9 mouse cellular contexts compared by ENCODE assay signal in genomic region chr19:12134289-12134688, GRCm38 (mm10). TPM values are rescaled to one million over a fixed set of nuclear protein-coding genes. Genes with fewer than 3 reads are reported as not detected.
DNase-seq lines count a peak whose midpoint lies in the region; ATAC-seq lines count a peak whose summit lies in the region.
"Had no signal": no experiment of that assay in that cellular context is flagged by ENCODE, and none has a peak within 500 bp of the region (broad histone marks: within the 10 kb centered on the region; RNA-seq: fewer than 3 reads in every experiment).

No protein-coding gene starts in this region.

- H3K9ac ChIP-seq in hindbrain, embryonic 11.5 days (ENCODE audit: low read depth, low read length): no peak overlapping the region
- no peak overlapping the region for H3K9ac ChIP-seq in hindbrain, embryonic 13.5 days
- H3K9ac ChIP-seq in hindbrain, embryonic 16.5 days (ENCODE audit: low read depth, low read length): no peak overlapping the region
- H3K9ac ChIP-seq in midbrain, embryonic 14.5 days (replicated peaks; ENCODE audit: low read length): no peak overlapping the region
- H3K9ac ChIP-seq: neural tube, embryonic 12.5 days had no signal

- DNase-seq in hindbrain, embryonic 11.5 days (ENCODE audit: low spot score): peak; percentile 30
- peak; percentile 75 for DNase-seq in 3T3-L1 (ENCODE audit: low read depth, low spot score)
- peak; percentile 29 for DNase-seq in Muller cell, postnatal 12 days (ENCODE audit: inconsistent ontology term)
- peak; percentile 57 for DNase-seq in midbrain, embryonic 14.5 days
- DNase-seq in spleen, adult 12 weeks (ENCODE audit: low spot score): no peak
- DNase-seq in thymus, postnatal 14 days: no peak

- 37% methylated on average over 2 of the region's 2 CpGs for WGBS in hindbrain, embryonic 11.5 days
- WGBS in hindbrain, embryonic 13.5 days: 39% methylated on average over 2 of the region's 2 CpGs
- 31% methylated on average over 2 of the region's 2 CpGs for WGBS in hindbrain, embryonic 16.5 days
- WGBS in midbrain, embryonic 14.5 days: 33% methylated on average over 2 of the region's 2 CpGs

- H3K4me3 ChIP-seq in hindbrain, embryonic 11.5 days (ENCODE audit: low read depth, low read length): no peak overlapping the region
- H3K4me3 ChIP-seq in hindbrain, embryonic 13.5 days: no peak overlapping the region
- no peak overlapping the region for H3K4me3 ChIP-seq in hindbrain, embryonic 16.5 days (ENCODE audit: low read length)
- H3K4me3 ChIP-seq in midbrain, embryonic 14.5 days (replicated peaks; ENCODE audit: low read depth, low read length): no peak overlapping the region
- H3K4me3 ChIP-seq: neural tube, embryonic 12.5 days had no signal

- no peaks in the 10 kb centered on the region for H3K9me3 ChIP-seq in hindbrain, embryonic 11.5 days (ENCODE audit: control insufficient read depth, low read length)
- H3K9me3 ChIP-seq in hindbrain, embryonic 13.5 days: no peaks in the 10 kb centered on the region
- H3K9me3 ChIP-seq in hindbrain, embryonic 16.5 days (ENCODE audit: control insufficient read depth, low read length): no peaks in the 10 kb centered on the region
- H3K9me3 ChIP-seq in midbrain, embryonic 14.5 days (ENCODE audit: control insufficient read depth, low read length): no peaks in the 10 kb centered on the region
- H3K9me3 ChIP-seq: neural tube, embryonic 12.5 days had no signal

- no peak overlapping the region for H3K4me2 ChIP-seq in hindbrain, embryonic 11.5 days (replicated peaks; ENCODE audit: low read depth, low read length)
- H3K4me2 ChIP-seq in hindbrain, embryonic 13.5 days: no peak overlapping the region
- H3K4me2 ChIP-seq in hindbrain, embryonic 16.5 days (ENCODE audit: low read length): no peak overlapping the region
- no peak overlapping the region for H3K4me2 ChIP-seq in midbrain, embryonic 14.5 days (ENCODE audit: low read length)
- H3K4me2 ChIP-seq: neural tube, embryonic 12.5 days had no signal

- H3K27ac ChIP-seq in hindbrain, embryonic 11.5 days (ENCODE audit: low read depth, low read length): no peak overlapping the region
- no peak overlapping the region for H3K27ac ChIP-seq in hindbrain, embryonic 13.5 days
- no peak overlapping the region for H3K27ac ChIP-seq in hindbrain, embryonic 16.5 days (ENCODE audit: low read depth, low read length)
- no peak overlapping the region for H3K27ac ChIP-seq in midbrain, embryonic 14.5 days (replicated peaks; ENCODE audit: low read depth, low read length)
- H3K27ac ChIP-seq: neural tube, embryonic 12.5 days had no signal

- H3K4me1 ChIP-seq in hindbrain, embryonic 11.5 days (replicated peaks; ENCODE audit: control insufficient read depth, insufficient read depth, low read length): no peaks in the 10 kb centered on the region
- no peaks in the 10 kb centered on the region for H3K4me1 ChIP-seq in hindbrain, embryonic 13.5 days (replicated peaks)
- H3K4me1 ChIP-seq in hindbrain, embryonic 16.5 days (ENCODE audit: control insufficient read depth, insufficient read depth, low read depth, low read length): no peaks in the 10 kb centered on the region
- H3K4me1 ChIP-seq in midbrain, embryonic 14.5 days (ENCODE audit: control insufficient read depth, insufficient read depth, low read length): no peaks in the 10 kb centered on the region
- H3K4me1 ChIP-seq: neural tube, embryonic 12.5 days had no signal

- no peaks in the 10 kb centered on the region for H3K27me3 ChIP-seq in hindbrain, embryonic 11.5 days (ENCODE audit: control insufficient read depth, insufficient read depth, low read length)
- no peaks in the 10 kb centered on the region for H3K27me3 ChIP-seq in hindbrain, embryonic 13.5 days
- no peaks in the 10 kb centered on the region for H3K27me3 ChIP-seq in hindbrain, embryonic 16.5 days (replicated peaks; ENCODE audit: control insufficient read depth, insufficient read depth, low read length)
- no peaks in the 10 kb centered on the region for H3K27me3 ChIP-seq in midbrain, embryonic 14.5 days (ENCODE audit: control insufficient read depth, insufficient read depth, low read length)
- H3K27me3 ChIP-seq: neural tube, embryonic 12.5 days had no signal

- no peaks in the 10 kb centered on the region for H3K36me3 ChIP-seq in hindbrain, embryonic 11.5 days (ENCODE audit: control insufficient read depth, insufficient read depth, low read length)
- H3K36me3 ChIP-seq in hindbrain, embryonic 13.5 days: no peaks in the 10 kb centered on the region
- no peaks in the 10 kb centered on the region for H3K36me3 ChIP-seq in hindbrain, embryonic 16.5 days (ENCODE audit: control insufficient read depth, insufficient read depth, low read length)
- H3K36me3 ChIP-seq in midbrain, embryonic 14.5 days (ENCODE audit: control insufficient read depth, insufficient read depth, low read length): no peaks in the 10 kb centered on the region
- H3K36me3 ChIP-seq: neural tube, embryonic 12.5 days had no signal

- ATAC-seq in hindbrain, embryonic 11.5 days (ENCODE audit: low FRiP score): peak; percentile 74; the same call in 1 of the 2 replicates
- ATAC-seq in hindbrain, embryonic 13.5 days (ENCODE audit: low FRiP score): no peak
- 0 out of 2 replicates have a peak, but pooled peaks have one; percentile 20 for ATAC-seq in hindbrain, embryonic 16.5 days
- no peak for ATAC-seq in midbrain, embryonic 14.5 days (ENCODE audit: low FRiP score, low TSS enrichment)

RNA-seq across cellular contexts. Expression of gene Olfr76, which starts 11.3 kb away (rescaled TPM):
- not detected in 2 replicates for polyA plus RNA-seq in hindbrain, embryonic 11.5 days (2014; fragmentation: Nextera tagmentation; extraction: Ambion mirVana)
- not detected in 2 replicates for polyA plus RNA-seq in hindbrain, embryonic 13.5 days (2015; fragmentation: Nextera tagmentation; extraction: Ambion mirVana)
- polyA plus RNA-seq in hindbrain, embryonic 16.5 days (2015; fragmentation: Nextera tagmentation; extraction: Ambion mirVana): not detected in 2 replicates
- polyA plus RNA-seq in midbrain, embryonic 14.5 days (2014; fragmentation: Nextera tagmentation; extraction: Ambion mirVana): not detected in 2 replicates
- polyA plus RNA-seq: neural tube, embryonic 12.5 days had no signal

RNA-seq across cellular contexts. Expression of gene Olfr1428, which starts 18.6 kb away (rescaled TPM):
- not detected in 2 replicates for polyA plus RNA-seq in hindbrain, embryonic 11.5 days (2014; fragmentation: Nextera tagmentation; extraction: Ambion mirVana)
- not detected in 2 replicates for polyA plus RNA-seq in hindbrain, embryonic 13.5 days (2015; fragmentation: Nextera tagmentation; extraction: Ambion mirVana)
- polyA plus RNA-seq in hindbrain, embryonic 16.5 days (2015; fragmentation: Nextera tagmentation; extraction: Ambion mirVana): not detected in 2 replicates
- polyA plus RNA-seq in midbrain, embryonic 14.5 days (2014; fragmentation: Nextera tagmentation; extraction: Ambion mirVana): not detected in 2 replicates
- polyA plus RNA-seq: neural tube, embryonic 12.5 days had no signal

RNA-seq across cellular contexts. Expression of gene Olfr1427, which starts 31.2 kb away (rescaled TPM):
- not detected in 2 replicates for polyA plus RNA-seq in hindbrain, embryonic 11.5 days (2014; fragmentation: Nextera tagmentation; extraction: Ambion mirVana)
- not detected in 2 replicates for polyA plus RNA-seq in hindbrain, embryonic 13.5 days (2015; fragmentation: Nextera tagmentation; extraction: Ambion mirVana)
- polyA plus RNA-seq in hindbrain, embryonic 16.5 days (2015; fragmentation: Nextera tagmentation; extraction: Ambion mirVana): not detected in 2 replicates
- polyA plus RNA-seq in midbrain, embryonic 14.5 days (2014; fragmentation: Nextera tagmentation; extraction: Ambion mirVana): not detected in 2 replicates
- polyA plus RNA-seq: neural tube, embryonic 12.5 days had no signal

RNA-seq across cellular contexts. Expression of gene Olfr1555-ps1, which starts 35.6 kb away (rescaled TPM):
- not detected in 2 replicates for polyA plus RNA-seq in hindbrain, embryonic 11.5 days (2014; fragmentation: Nextera tagmentation; extraction: Ambion mirVana)
- not detected in 2 replicates for polyA plus RNA-seq in hindbrain, embryonic 13.5 days (2015; fragmentation: Nextera tagmentation; extraction: Ambion mirVana)
- not detected in 2 replicates for polyA plus RNA-seq in hindbrain, embryonic 16.5 days (2015; fragmentation: Nextera tagmentation; extraction: Ambion mirVana)
- not detected in 2 replicates for polyA plus RNA-seq in midbrain, embryonic 14.5 days (2014; fragmentation: Nextera tagmentation; extraction: Ambion mirVana)
- polyA plus RNA-seq: neural tube, embryonic 12.5 days had no signal

RNA-seq across cellular contexts. Expression of gene Olfr1426, which starts 42.5 kb away (rescaled TPM):
- not detected in 2 replicates for polyA plus RNA-seq in hindbrain, embryonic 11.5 days (2014; fragmentation: Nextera tagmentation; extraction: Ambion mirVana)
- polyA plus RNA-seq in hindbrain, embryonic 13.5 days (2015; fragmentation: Nextera tagmentation; extraction: Ambion mirVana): not detected in 2 replicates
- polyA plus RNA-seq in hindbrain, embryonic 16.5 days (2015; fragmentation: Nextera tagmentation; extraction: Ambion mirVana): not detected in 2 replicates
- polyA plus RNA-seq in midbrain, embryonic 14.5 days (2014; fragmentation: Nextera tagmentation; extraction: Ambion mirVana): not detected in 2 replicates
- polyA plus RNA-seq: neural tube, embryonic 12.5 days had no signal

Comparison
In these comparisons a context has a peak if more than half of its experiments do, and no peak if none do; other contexts are left out.
1. ATAC-seq: peak in hindbrain, embryonic 11.5 days (single experiment) and hindbrain, embryonic 16.5 days (single experiment); none in hindbrain, embryonic 13.5 days (single experiment) and midbrain, embryonic 14.5 days (single experiment).
2. DNase-seq: peak in hindbrain, embryonic 11.5 days (single experiment), 3T3-L1 (single experiment), Muller cell, postnatal 12 days (single experiment) and midbrain, embryonic 14.5 days (single experiment); none in spleen, adult 12 weeks (single experiment) and thymus, postnatal 14 days (single experiment).